ENCODE assay signal across 14 mouse cellular contexts in the genomic region with DNA sequence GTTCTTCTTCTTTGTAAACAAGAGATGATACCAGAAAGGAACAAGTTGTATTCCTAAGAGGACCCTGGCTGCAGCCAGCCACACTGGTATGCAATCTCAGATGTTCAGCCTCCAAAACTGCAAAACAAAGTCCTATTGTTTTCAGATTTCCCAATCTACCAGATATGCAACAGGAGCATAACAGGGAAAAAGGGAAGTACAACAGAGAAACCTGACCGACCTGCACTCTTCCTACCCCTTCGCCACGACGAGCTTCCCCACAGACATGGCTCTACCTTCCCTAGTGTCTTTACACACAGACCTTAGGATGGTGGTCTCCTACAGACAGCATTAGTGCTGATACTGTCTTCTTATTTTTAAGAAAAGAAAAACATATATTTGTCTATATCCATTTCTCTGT.
A peak's percentile ranks its signal among the peaks of the same experiment; 100 is the strongest.
DNase-seq lines count a peak whose midpoint lies in the region; ATAC-seq lines count a peak whose summit lies in the region.
"Had no signal": no experiment of that assay in that cellular context is flagged by ENCODE, and none has a peak within 500 bp of the region (broad histone marks: within the 10 kb centered on the region; RNA-seq: fewer than 3 reads in every experiment).

No protein-coding gene starts in this region.

- 54% methylated on average over 4 of the region's 4 CpGs for WGBS in kidney, embryonic 16.5 days
- WGBS in embryonic facial prominence, embryonic 10.5 days: 78% methylated on average over 4 of the region's 4 CpGs
- WGBS in limb, embryonic 10.5 days: 90% methylated on average over 4 of the region's 4 CpGs

- peak overlapping the region; percentile 84 for H3K27ac ChIP-seq in kidney, embryonic 16.5 days (ENCODE audit: low read length)
- H3K27ac ChIP-seq in embryonic facial prominence, embryonic 10.5 days (replicated peaks): peak overlapping the region; percentile 48; the same call in 1 of the 2 replicates
- H3K27ac ChIP-seq in limb, embryonic 10.5 days: peak overlapping the region; percentile 77
- H3K27ac ChIP-seq: neural tube, embryonic 13.5 days had no signal

- no peaks in the 10 kb centered on the region for H3K27me3 ChIP-seq in kidney, embryonic 16.5 days (ENCODE audit: insufficient read depth, low read length)
- no peaks in the 10 kb centered on the region for H3K27me3 ChIP-seq in embryonic facial prominence, embryonic 10.5 days (replicated peaks; ENCODE audit: low read depth, poor library complexity, severe bottlenecking)
- no peaks in the 10 kb centered on the region for H3K27me3 ChIP-seq in limb, embryonic 10.5 days (ENCODE audit: low read depth, poor library complexity, severe bottlenecking)
- H3K27me3 ChIP-seq: neural tube, embryonic 13.5 days had no signal

- no peak for DNase-seq in kidney, postnatal 36 days
- no peak for DNase-seq in embryonic facial prominence, embryonic 10.5 days (ENCODE audit: low spot score)
- no peak for DNase-seq in limb, embryonic 10.5 days (ENCODE audit: low spot score)
- no peak for DNase-seq in frontal cortex, postnatal 10 days (ENCODE audit: low spot score in 2 of 2)
- no peak for DNase-seq in layer of hippocampus, postnatal 25 days (ENCODE audit: extremely low spot score in 1 of 2, low spot score in 1 of 2)
- DNase-seq: cerebellum, adult 18-20 months; cerebellum, postnatal 25 days; midbrain, embryonic 14.5 days; thymus, postnatal 14 days had no signal

- H3K9ac ChIP-seq in kidney, embryonic 16.5 days (replicated peaks; ENCODE audit: low read length): no peak overlapping the region
- H3K9ac ChIP-seq: neural tube, embryonic 13.5 days had no signal

- no peak overlapping the region for H3K4me2 ChIP-seq in kidney, embryonic 16.5 days (replicated peaks; ENCODE audit: low read depth, low read length)
- H3K4me2 ChIP-seq: liver, embryonic 11.5 days; neural tube, embryonic 13.5 days had no signal

- H3K4me1 ChIP-seq in kidney, embryonic 16.5 days (ENCODE audit: insufficient read depth, low read length): peaks cover 56% of the 10 kb centered on the region
- H3K4me1 ChIP-seq in embryonic facial prominence, embryonic 10.5 days: peaks cover 76% of the 10 kb centered on the region
- peaks cover 85% of the 10 kb centered on the region for H3K4me1 ChIP-seq in limb, embryonic 10.5 days

- H3K9me3 ChIP-seq in kidney, embryonic 16.5 days (ENCODE audit: low read length): no peaks in the 10 kb centered on the region
- H3K9me3 ChIP-seq in embryonic facial prominence, embryonic 10.5 days: no peaks in the 10 kb centered on the region
- H3K9me3 ChIP-seq in limb, embryonic 10.5 days (replicated peaks): no peaks in the 10 kb centered on the region
- H3K9me3 ChIP-seq: megakaryocyte, embryonic 14.5 days had no signal

- no peaks in the 10 kb centered on the region for H3K36me3 ChIP-seq in kidney, embryonic 16.5 days (ENCODE audit: insufficient read depth, low read length)
- H3K36me3 ChIP-seq in embryonic facial prominence, embryonic 10.5 days (replicated peaks): no peaks in the 10 kb centered on the region
- H3K36me3 ChIP-seq in limb, embryonic 10.5 days: no peaks in the 10 kb centered on the region
- H3K36me3 ChIP-seq: neural tube, embryonic 13.5 days had no signal

- no peak for ATAC-seq in kidney, embryonic 16.5 days (ENCODE audit: low FRiP score, low TSS enrichment)
- ATAC-seq in common myeloid progenitor, adult 5-6 weeks (replicated peaks; ENCODE audit: low read depth, poor library complexity, severe bottlenecking): peak; percentile 45; the same call in 1 of the 2 replicates

- no peak overlapping the region for H3K4me3 ChIP-seq in kidney, embryonic 16.5 days (ENCODE audit: low read length)
- H3K4me3 ChIP-seq in embryonic facial prominence, embryonic 10.5 days: no peak overlapping the region
- H3K4me3 ChIP-seq in limb, embryonic 10.5 days: no peak overlapping the region
- H3K4me3 ChIP-seq: megakaryocyte, embryonic 14.5 days; neural tube, embryonic 13.5 days had no signal
